Mouse (Mus musculus): ENCODE results near the gene Wdr70. TPM values are rescaled to one million over a fixed set of nuclear protein-coding genes. Genes with fewer than 3 reads are reported as not detected.
"Not testable (repeated sequence)": the region's sequence is repeated elsewhere in the genome, so short reads cannot be mapped to it uniquely, and the experiment has no call there.

Wdr70 gene
- 26.9 and 28.2 TPM in 2 replicates for polyA plus RNA-seq (2015; fragmentation: Nextera tagmentation; extraction: Ambion mirVana)

GRCm38 (mm10) chr15:8098774-8099749, at the start of gene Wdr70:
Gene Wdr70 (minus strand): TSS chr15:8099209.
- Histone ChIP-seq H3K9ac (peak within 1 kb of the TSS; percentile 88), H3K4me1 (replicated peaks) (peaks cover 7% of the 10 kb centered on the region; the same call in 1 of the 2 replicates), H3K36me3 (peaks cover 26% of the 10 kb centered on the region), H3K27ac (peak within 1 kb of the TSS; percentile 47; the same call in 1 of the 2 replicates), H3K27me3 (no peaks in the 10 kb centered on the region), H3K4me3 (replicated peaks) (peak within 1 kb of the TSS; percentile 89), H3K4me2 (peak within 1 kb of the TSS; percentile 64), H3K9me3 (replicated peaks) (no peaks in the 10 kb centered on the region)
- WGBS (ENCODE audit: insufficient replicate concordance) = 2% methylated on average over 56 of the region's 56 CpGs
- ATAC-seq (ENCODE audit: low read depth) (peak; percentile 91), DNase-seq (peak; percentile 92)

GRCm38 (mm10) chr15:8135606-8136005, 36.6 kb upstream of the Wdr70 start:
- Histone ChIP-seq H3K4me2 (no peak overlapping the region), H3K4me1 (replicated peaks) (no peaks in the 10 kb centered on the region), H3K4me3 (replicated peaks) (no peak overlapping the region), H3K27me3 (no peaks in the 10 kb centered on the region), H3K36me3 (peaks cover 91% of the 10 kb centered on the region), H3K9ac (no peak overlapping the region), H3K27ac (no peak overlapping the region), H3K9me3 (replicated peaks) (no peaks in the 10 kb centered on the region)
- WGBS (ENCODE audit: insufficient replicate concordance) = 82% methylated on average over 5 of the region's 5 CpGs
- DNase-seq (no peak), ATAC-seq (ENCODE audit: low read depth) (no peak)

- Histone ChIP-seq H3K4me2 (no peak overlapping the region), H3K9me3 (replicated peaks) (no peaks in the 10 kb centered on the region), H3K27ac (no peak overlapping the region), H3K4me1 (replicated peaks) (no peaks in the 10 kb centered on the region), H3K36me3 (peaks cover 90% of the 10 kb centered on the region), H3K4me3 (replicated peaks) (no peak overlapping the region), H3K9ac (no peak overlapping the region), H3K27me3 (no peaks in the 10 kb centered on the region)
- ATAC-seq (ENCODE audit: low read depth) = no peak
- DNase-seq = no peak
These were observed 32.8 kb upstream of the Wdr70 start for GRCm38 (mm10) chr15:8131761-8132160.

GRCm38 (mm10) chr15:8131268-8131667, 32.3 kb upstream of the Wdr70 start:
- peaks cover 90% of the 10 kb centered on the region for H3K36me3 ChIP-seq
- 81% methylated on average over 3 of the region's 3 CpGs for WGBS (ENCODE audit: insufficient replicate concordance)
- no peaks in the 10 kb centered on the region for H3K4me1 ChIP-seq (replicated peaks)
- ATAC-seq (ENCODE audit: low read depth) (no peak), DNase-seq (no peak)
- no peaks in the 10 kb centered on the region for H3K9me3 ChIP-seq (replicated peaks)
- H3K27ac ChIP-seq = no peak overlapping the region
- H3K4me3 ChIP-seq (replicated peaks) = no peak overlapping the region
- no peaks in the 10 kb centered on the region for H3K27me3 ChIP-seq
- H3K4me2 ChIP-seq = no peak overlapping the region
- no peak overlapping the region for H3K9ac ChIP-seq

- Histone ChIP-seq H3K27ac (no peak overlapping the region), H3K4me3 (replicated peaks) (no peak overlapping the region), H3K27me3 (no peaks in the 10 kb centered on the region), H3K9ac (no peak overlapping the region), H3K4me1 (replicated peaks) (no peaks in the 10 kb centered on the region), H3K4me2 (no peak overlapping the region), H3K9me3 (replicated peaks) (no peaks in the 10 kb centered on the region), H3K36me3 (peaks cover 86% of the 10 kb centered on the region)
- DNase-seq (no peak), ATAC-seq (ENCODE audit: low read depth) (no peak)
- WGBS (ENCODE audit: insufficient replicate concordance) = 68% methylated on average over 1 of the region's 1 CpGs
These were observed 30.3 kb upstream of the Wdr70 start for GRCm38 (mm10) chr15:8129281-8129680.

- no peaks in the 10 kb centered on the region for H3K9me3 ChIP-seq (replicated peaks)
- ATAC-seq (ENCODE audit: low read depth) (no peak), DNase-seq (no peak)
- no peaks in the 10 kb centered on the region for H3K27me3 ChIP-seq
- peaks cover 28% of the 10 kb centered on the region for H3K36me3 ChIP-seq
- H3K4me3 ChIP-seq (replicated peaks) = peak overlapping the region; percentile 73
- peak overlapping the region; percentile 81 for H3K9ac ChIP-seq
- peak overlapping the region; percentile 76 for H3K27ac ChIP-seq
- peak overlapping the region; percentile 76 for H3K4me2 ChIP-seq
- peaks cover 26% of the 10 kb centered on the region for H3K4me1 ChIP-seq (replicated peaks)
- 1% methylated on average over 8 of the region's 8 CpGs for WGBS (ENCODE audit: insufficient replicate concordance)
These were observed 10.8 kb upstream of the Wdr70 start for GRCm38 (mm10) chr15:8109782-8110181.

GRCm38 (mm10) chr15:8108966-8109743, 10.1 kb upstream of the Wdr70 start, which contains the start of gene Nup155:
Gene Nup155 (plus strand): TSS chr15:8109273.
- peaks cover 26% of the 10 kb centered on the region for H3K4me1 ChIP-seq (replicated peaks)
- ATAC-seq (ENCODE audit: low read depth) (peak; percentile 93), DNase-seq (peak; percentile 82)
- WGBS (ENCODE audit: insufficient replicate concordance) = under 1% methylated on average over 54 of the region's 54 CpGs
- no peaks in the 10 kb centered on the region for H3K9me3 ChIP-seq (replicated peaks)
- H3K36me3 ChIP-seq = peaks cover 28% of the 10 kb centered on the region
- peak within 1 kb of the TSS; percentile 73 for H3K4me3 ChIP-seq (replicated peaks)
- peak within 1 kb of the TSS; percentile 76 for H3K4me2 ChIP-seq
- no peaks in the 10 kb centered on the region for H3K27me3 ChIP-seq
- peak within 1 kb of the TSS; percentile 76 for H3K27ac ChIP-seq
- peak within 1 kb of the TSS; percentile 81 for H3K9ac ChIP-seq

GRCm38 (mm10) chr15:8108360-8108965, 9.5 kb upstream of the Wdr70 start:
- peak; percentile 10; the same call in 1 of the 2 replicates for ATAC-seq (ENCODE audit: low read depth)
- 45% methylated on average over 19 of the region's 19 CpGs for WGBS (ENCODE audit: insufficient replicate concordance)
- peak overlapping the region; percentile 73 for H3K4me3 ChIP-seq (replicated peaks)

GRCm38 (mm10) chr15:8101975-8102542, 3.0 kb upstream of the Wdr70 start:
- H3K4me1 ChIP-seq (replicated peaks); H3K36me3 ChIP-seq; H3K9ac ChIP-seq; H3K27ac ChIP-seq; H3K4me2 ChIP-seq; H3K27me3 ChIP-seq; H3K9me3 ChIP-seq (replicated peaks); ATAC-seq (ENCODE audit: low read depth); H3K4me3 ChIP-seq (replicated peaks); DNase-seq: not testable (repeated sequence)
- WGBS (ENCODE audit: insufficient replicate concordance) = 80% methylated on average over 15 of the region's 15 CpGs

More at GRCm38 (mm10) chr15:8108360-8108965, 9.5 kb upstream of the Wdr70 start:
- peaks cover 26% of the 10 kb centered on the region for H3K4me1 ChIP-seq (replicated peaks)
- H3K36me3 ChIP-seq = peaks cover 21% of the 10 kb centered on the region
- no peaks in the 10 kb centered on the region for H3K27me3 ChIP-seq
- peak overlapping the region; percentile 76 for H3K27ac ChIP-seq
- peak overlapping the region; percentile 76 for H3K4me2 ChIP-seq
- no peak for DNase-seq
- peak overlapping the region; percentile 81 for H3K9ac ChIP-seq
- H3K9me3 ChIP-seq (replicated peaks) = no peaks in the 10 kb centered on the region

- peaks cover 7% of the 10 kb centered on the region; the same call in 1 of the 2 replicates for H3K4me1 ChIP-seq (replicated peaks)
- H3K9me3 ChIP-seq (replicated peaks) = no peaks in the 10 kb centered on the region
- H3K4me3 ChIP-seq (replicated peaks) = peak overlapping the region; percentile 89
- peak overlapping the region; percentile 49 for H3K9ac ChIP-seq
- no peaks in the 10 kb centered on the region for H3K27me3 ChIP-seq
- H3K27ac ChIP-seq = no peak overlapping the region
- DNase-seq = peak; percentile 73
- ATAC-seq (ENCODE audit: low read depth) = peak; percentile 56
- 14% methylated on average over 7 of the region's 7 CpGs for WGBS (ENCODE audit: insufficient replicate concordance)
- peak overlapping the region; percentile 64 for H3K4me2 ChIP-seq
- H3K36me3 ChIP-seq = peaks cover 37% of the 10 kb centered on the region
These were observed 1.2 kb downstream of the Wdr70 start for GRCm38 (mm10) chr15:8097853-8098252.

All from liver, embryonic 13.5 days (tissue).